Mouse (Mus musculus): ENCODE results near the gene Syne3.

DNA sequence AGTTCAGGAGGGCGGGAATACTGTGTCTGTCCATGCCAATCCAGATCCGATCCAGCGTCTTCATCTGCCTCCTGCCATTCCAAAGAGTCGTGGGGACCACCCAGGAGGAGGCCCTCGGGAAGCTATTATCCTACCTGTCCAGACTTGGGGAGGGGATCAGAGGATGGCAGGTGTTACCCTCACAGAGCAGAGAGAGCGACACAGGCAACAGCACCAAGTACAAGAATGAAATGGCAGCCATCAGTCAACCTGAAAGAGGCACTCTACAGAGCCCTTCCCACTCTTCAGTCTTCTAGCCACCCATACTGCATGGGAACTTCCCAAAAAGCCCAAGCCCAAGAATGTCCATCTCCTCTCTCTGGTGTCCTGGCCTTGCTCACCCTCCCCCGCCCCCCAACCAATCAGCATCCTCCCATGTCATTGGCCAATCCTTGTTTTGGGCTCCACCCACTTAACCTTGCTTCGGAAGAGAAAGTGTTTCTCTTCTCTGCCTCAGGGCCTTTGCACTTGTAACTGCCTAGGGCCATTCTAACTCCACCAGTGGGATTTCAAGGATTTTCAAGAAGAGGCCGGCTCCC, 693 bp upstream of the Syne3 start:
- no peak for TF ChIP-seq EP300 (IDR thresholded peaks at IDR 0.05; ENCODE audit: low read depth)
- no peak for TF ChIP-seq CTCF (IDR thresholded peaks at IDR 0.05; ENCODE audit: low read depth)

Measured in heart, postnatal 0 days (tissue).